20 mouse cellular contexts compared by ENCODE assay signal in genomic region chr13:85715883-85716498, GRCm38 (mm10).
A peak's percentile ranks its signal among the peaks of the same experiment; 100 is the strongest.
DNase-seq lines count a peak whose midpoint lies in the region; ATAC-seq and TF ChIP-seq lines count a peak whose summit lies in the region.
"Had no signal": no experiment of that assay in that cellular context is flagged by ENCODE, and none has a peak within 500 bp of the region (broad histone marks: within the 10 kb centered on the region; RNA-seq: fewer than 3 reads in every experiment).

No protein-coding gene starts in this region.

- no peak overlapping the region for H3K4me3 ChIP-seq in forebrain, embryonic 13.5 days
- H3K4me3 ChIP-seq in forebrain, embryonic 12.5 days (replicated peaks), result no peak overlapping the region
- H3K4me3 ChIP-seq in stomach, embryonic 16.5 days (replicated peaks; ENCODE audit: low read length), result no peak overlapping the region
- no peak overlapping the region for H3K4me3 ChIP-seq in stomach, postnatal 0 days (ENCODE audit: low read depth, low read length)
- H3K4me3 ChIP-seq: embryonic facial prominence, embryonic 13.5 days; hindbrain, embryonic 10.5 days; left cerebral cortex, adult 2 months; liver, embryonic 13.5 days had no signal

- H3K4me1 ChIP-seq in forebrain, embryonic 13.5 days, result no peaks in the 10 kb centered on the region
- H3K4me1 ChIP-seq in forebrain, embryonic 12.5 days, result no peaks in the 10 kb centered on the region
- H3K4me1 ChIP-seq in stomach, embryonic 16.5 days (ENCODE audit: control insufficient read depth, insufficient read depth, low read length), result no peaks in the 10 kb centered on the region
- H3K4me1 ChIP-seq in stomach, postnatal 0 days (replicated peaks; ENCODE audit: control insufficient read depth, insufficient read depth), result no peaks in the 10 kb centered on the region
- H3K4me1 ChIP-seq: embryonic facial prominence, embryonic 13.5 days; hindbrain, embryonic 10.5 days; liver, embryonic 13.5 days had no signal

- H3K9ac ChIP-seq in forebrain, embryonic 13.5 days, result no peak overlapping the region
- H3K9ac ChIP-seq in forebrain, embryonic 12.5 days, result no peak overlapping the region
- no peak overlapping the region for H3K9ac ChIP-seq in stomach, embryonic 16.5 days (ENCODE audit: low read length)
- no peak overlapping the region for H3K9ac ChIP-seq in stomach, postnatal 0 days (ENCODE audit: low read length)
- H3K9ac ChIP-seq: embryonic facial prominence, embryonic 13.5 days; liver, embryonic 13.5 days had no signal

- DNase-seq in layer of hippocampus, adult 9-10 months (ENCODE audit: low spot score), result peak; percentile 9
- DNase-seq in layer of hippocampus, postnatal 10 days (ENCODE audit: low spot score in 2 of 2), result no peak
- DNase-seq in stomach, postnatal 0 days (ENCODE audit: low spot score), result no peak
- no peak for DNase-seq in adipocyte (ENCODE audit: low spot score)
- no peak for DNase-seq in right cerebral cortex, adult 18-20 months
- DNase-seq: adrenal gland, postnatal 25 days; cerebellum, adult 2 months; cerebellum, postnatal 25 days; kidney, adult 2 months; liver, embryonic 13.5 days; lung, adult 2 months had no signal

- WGBS in forebrain, embryonic 13.5 days, result 86% methylated on average over 2 of the region's 2 CpGs
- WGBS in forebrain, embryonic 12.5 days, result 90% methylated on average over 2 of the region's 2 CpGs
- 54% methylated on average over 2 of the region's 2 CpGs for WGBS in stomach, embryonic 16.5 days
- 58% methylated on average over 2 of the region's 2 CpGs for WGBS in stomach, postnatal 0 days

- H3K27me3 ChIP-seq in forebrain, embryonic 13.5 days, result no peaks in the 10 kb centered on the region
- H3K27me3 ChIP-seq in forebrain, embryonic 12.5 days, result no peaks in the 10 kb centered on the region
- H3K27me3 ChIP-seq in stomach, embryonic 16.5 days (ENCODE audit: control insufficient read depth, insufficient read depth, low read length), result no peaks in the 10 kb centered on the region
- H3K27me3 ChIP-seq in stomach, postnatal 0 days (ENCODE audit: control insufficient read depth, insufficient read depth, low read length), result no peaks in the 10 kb centered on the region
- H3K27me3 ChIP-seq: embryonic facial prominence, embryonic 13.5 days; liver, embryonic 13.5 days had no signal

- no peak overlapping the region for H3K27ac ChIP-seq in forebrain, embryonic 13.5 days
- no peak overlapping the region for H3K27ac ChIP-seq in forebrain, embryonic 12.5 days
- 0 out of 2 replicates have a peak overlapping the region, but pooled peaks have one; percentile 33 for H3K27ac ChIP-seq in stomach, embryonic 16.5 days (ENCODE audit: low read length)
- no peak overlapping the region for H3K27ac ChIP-seq in stomach, postnatal 0 days (replicated peaks)
- H3K27ac ChIP-seq: embryonic facial prominence, embryonic 13.5 days; hindbrain, embryonic 10.5 days; kidney, postnatal 0 days; left cerebral cortex, adult 2 months; liver, embryonic 13.5 days had no signal

- no peak overlapping the region for H3K4me2 ChIP-seq in forebrain, embryonic 13.5 days
- H3K4me2 ChIP-seq in forebrain, embryonic 12.5 days, result no peak overlapping the region
- no peak overlapping the region for H3K4me2 ChIP-seq in stomach, embryonic 16.5 days (ENCODE audit: low read depth, low read length)
- no peak overlapping the region for H3K4me2 ChIP-seq in stomach, postnatal 0 days (replicated peaks; ENCODE audit: low read depth)
- H3K4me2 ChIP-seq: embryonic facial prominence, embryonic 13.5 days; heart, embryonic 11.5 days; liver, embryonic 13.5 days; midbrain, embryonic 11.5 days had no signal

- no peak for TF ChIP-seq CTCF in stomach, postnatal 0 days (IDR thresholded peaks at IDR 0.05; ENCODE audit: low read depth)

- H3K36me3 ChIP-seq in forebrain, embryonic 13.5 days (ENCODE audit: poor library complexity, severe bottlenecking), result no peaks in the 10 kb centered on the region
- H3K36me3 ChIP-seq in forebrain, embryonic 12.5 days (replicated peaks), result no peaks in the 10 kb centered on the region
- no peaks in the 10 kb centered on the region for H3K36me3 ChIP-seq in stomach, embryonic 16.5 days (ENCODE audit: control insufficient read depth, insufficient read depth, low read length)
- no peaks in the 10 kb centered on the region for H3K36me3 ChIP-seq in stomach, postnatal 0 days (ENCODE audit: control insufficient read depth, insufficient read depth, low read length)
- H3K36me3 ChIP-seq: embryonic facial prominence, embryonic 13.5 days; hindbrain, embryonic 10.5 days; liver, embryonic 13.5 days had no signal

- no peaks in the 10 kb centered on the region for H3K9me3 ChIP-seq in forebrain, embryonic 13.5 days (replicated peaks)
- H3K9me3 ChIP-seq in forebrain, embryonic 12.5 days, result no peaks in the 10 kb centered on the region
- no peaks in the 10 kb centered on the region for H3K9me3 ChIP-seq in stomach, embryonic 16.5 days (replicated peaks; ENCODE audit: control insufficient read depth, low read length)
- no peaks in the 10 kb centered on the region for H3K9me3 ChIP-seq in stomach, postnatal 0 days (ENCODE audit: control insufficient read depth, low read length)
- H3K9me3 ChIP-seq: embryonic facial prominence, embryonic 13.5 days; hindbrain, embryonic 10.5 days; liver, embryonic 13.5 days had no signal

- no peak for TF ChIP-seq EP300 in stomach, postnatal 0 days (optimal IDR thresholded peaks at IDR 0.05)

- ATAC-seq in forebrain, embryonic 13.5 days, result peak; percentile 71; the same call in 1 of the 2 replicates
- no peak for ATAC-seq in forebrain, embryonic 12.5 days (ENCODE audit: low FRiP score)
- ATAC-seq in stomach, embryonic 16.5 days (ENCODE audit: insufficient read depth, low FRiP score), result peak; percentile 71; the same call in 1 of the 2 replicates
- ATAC-seq in stomach, postnatal 0 days (ENCODE audit: low FRiP score, low TSS enrichment), result no peak

Comparison
In these comparisons a context has a peak if more than half of its experiments do, and no peak if none do; other contexts are left out.
1. ATAC-seq: peak in forebrain, embryonic 13.5 days (single experiment) and stomach, embryonic 16.5 days (single experiment); none in forebrain, embryonic 12.5 days (single experiment) and stomach, postnatal 0 days (single experiment).